Mouse (Mus musculus): ENCODE data around the gene Sapcd2. TPM values are rescaled to one million over a fixed set of nuclear protein-coding genes. Genes with fewer than 3 reads are reported as not detected.
"Not testable (repeated sequence)": the region's sequence is repeated elsewhere in the genome, so short reads cannot be mapped to it uniquely, and the experiment has no call there.

Sapcd2 gene
- polyA plus RNA-seq, 1 experiment from 2014 or later, result 9.0 TPM

DNA sequence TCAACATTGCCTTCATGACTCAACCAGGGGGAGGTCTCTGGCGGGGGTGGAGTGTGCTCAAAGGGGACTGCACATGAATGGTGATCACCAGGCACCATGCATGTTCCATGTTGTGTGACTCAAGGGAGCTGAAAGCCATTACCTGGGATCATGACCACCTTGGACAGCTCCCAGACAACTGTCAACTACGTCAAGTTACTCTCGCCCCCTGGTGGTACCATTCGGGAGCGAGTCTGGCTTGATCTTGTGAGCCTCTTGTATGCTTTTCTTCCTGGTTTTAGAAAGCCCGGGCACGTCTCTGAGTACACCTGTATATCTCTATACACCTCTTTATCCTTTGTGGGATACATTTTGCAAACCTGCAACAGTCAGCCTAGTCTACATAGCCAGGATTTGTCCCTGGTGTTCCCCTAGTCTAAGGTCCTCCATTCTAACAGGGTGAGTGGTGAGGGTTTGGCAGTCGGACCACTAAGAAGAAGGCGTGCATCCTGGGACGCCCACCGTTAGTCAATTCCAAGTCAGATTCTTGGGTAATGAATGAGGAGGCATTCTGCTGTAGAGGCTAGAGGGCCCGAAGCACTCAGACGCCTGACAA is 30.4 kb downstream of the Sapcd2 start:
- WGBS, result under 1% methylated on average over 13 of the region's 13 CpGs
- H3K36me3 ChIP-seq (ENCODE audit: control insufficient read depth, insufficient read depth, low read length), result peaks cover 5% of the 10 kb centered on the region; the same call in 1 of the 2 replicates
- ATAC-seq, result peak; percentile 66

DNA sequence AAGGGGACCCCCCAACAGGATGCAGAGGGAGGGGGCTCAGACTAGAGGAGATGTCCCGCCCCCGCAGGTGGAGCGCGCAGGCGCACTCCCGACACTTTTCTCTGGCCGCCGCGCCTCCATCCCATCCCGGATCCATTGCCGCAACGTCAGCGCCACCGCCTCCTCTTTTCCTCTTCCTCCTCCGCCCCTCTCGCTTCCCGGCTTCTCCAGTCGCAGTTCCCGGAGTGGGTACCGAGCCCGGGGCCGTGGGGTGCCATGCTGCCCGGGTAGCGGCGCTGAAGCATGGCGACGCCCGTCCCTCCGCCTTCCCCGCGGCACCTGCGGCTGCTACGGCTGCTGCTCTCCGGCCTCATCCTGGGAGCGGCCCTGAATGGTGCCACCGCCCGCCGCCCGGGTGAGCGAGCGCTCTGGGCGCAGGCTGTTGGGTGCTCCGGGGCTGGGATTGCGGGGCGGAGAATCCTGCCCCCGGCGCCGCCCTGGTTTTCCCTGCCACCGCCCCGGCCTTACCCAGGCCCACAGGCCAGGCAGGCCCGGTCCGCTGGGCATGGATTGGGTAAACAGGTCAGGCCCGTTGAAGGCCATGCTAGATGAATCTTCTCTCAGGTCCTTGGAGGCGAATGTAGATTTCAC is 31.0 kb downstream of the Sapcd2 start:
- Histone ChIP-seq H3K27me3 (ENCODE audit: control insufficient read depth, insufficient read depth, low read depth, low read length) (peaks cover 22% of the 10 kb centered on the region), H3K36me3 (ENCODE audit: control insufficient read depth, insufficient read depth, low read length) (peaks cover 11% of the 10 kb centered on the region), H3K4me2 (ENCODE audit: low read length) (peak overlapping the region; percentile 90), H3K4me3 (ENCODE audit: low read depth, low read length) (peak overlapping the region; percentile 93), H3K4me1 (ENCODE audit: control insufficient read depth, insufficient read depth, low read length) (peaks cover 25% of the 10 kb centered on the region), H3K27ac (ENCODE audit: low read length) (peak overlapping the region; percentile 90), H3K9ac (ENCODE audit: low read depth, low read length) (peak overlapping the region; percentile 100), H3K9me3 (replicated peaks; ENCODE audit: control insufficient read depth, low read length, poor library complexity, severe bottlenecking) (no peaks in the 10 kb centered on the region)
- peak; percentile 85 for ATAC-seq
- WGBS, result 1% methylated on average over 51 of the region's 54 CpGs

More for the DNA sequence above, 30.4 kb downstream of the Sapcd2 start:
- Histone ChIP-seq H3K9ac (ENCODE audit: low read depth, low read length) (peak overlapping the region; percentile 100), H3K9me3 (replicated peaks; ENCODE audit: control insufficient read depth, low read length, poor library complexity, severe bottlenecking) (no peaks in the 10 kb centered on the region), H3K27me3 (ENCODE audit: control insufficient read depth, insufficient read depth, low read depth, low read length) (peaks cover 27% of the 10 kb centered on the region), H3K4me2 (ENCODE audit: low read length) (peak overlapping the region; percentile 90), H3K4me1 (ENCODE audit: control insufficient read depth, insufficient read depth, low read length) (peaks cover 25% of the 10 kb centered on the region), H3K27ac (ENCODE audit: low read length) (peak overlapping the region; percentile 90), H3K4me3 (ENCODE audit: low read depth, low read length) (peak overlapping the region; percentile 93)

DNA sequence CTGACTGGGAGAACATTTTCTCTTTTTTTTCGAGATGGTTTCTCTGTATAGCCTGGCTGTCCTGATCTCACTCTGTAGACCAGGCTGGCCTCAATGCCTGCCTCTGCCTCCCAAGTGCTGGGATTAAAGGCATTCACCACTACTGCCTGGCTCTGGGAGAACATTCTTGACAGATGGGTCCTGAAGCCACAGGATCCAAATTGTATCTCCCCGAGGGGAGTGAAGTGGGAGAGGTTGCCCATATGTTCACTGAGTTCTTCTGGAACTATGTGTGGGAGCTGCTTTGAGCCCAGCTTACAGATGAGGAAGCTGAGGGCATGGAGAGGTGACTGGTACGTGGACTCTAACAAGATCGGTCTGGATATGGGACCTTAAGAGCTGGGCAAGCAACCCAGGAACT is 31.9 kb downstream of the Sapcd2 start:
- 93% methylated on average over 4 of the region's 4 CpGs for WGBS
- ATAC-seq, result no peak

DNA sequence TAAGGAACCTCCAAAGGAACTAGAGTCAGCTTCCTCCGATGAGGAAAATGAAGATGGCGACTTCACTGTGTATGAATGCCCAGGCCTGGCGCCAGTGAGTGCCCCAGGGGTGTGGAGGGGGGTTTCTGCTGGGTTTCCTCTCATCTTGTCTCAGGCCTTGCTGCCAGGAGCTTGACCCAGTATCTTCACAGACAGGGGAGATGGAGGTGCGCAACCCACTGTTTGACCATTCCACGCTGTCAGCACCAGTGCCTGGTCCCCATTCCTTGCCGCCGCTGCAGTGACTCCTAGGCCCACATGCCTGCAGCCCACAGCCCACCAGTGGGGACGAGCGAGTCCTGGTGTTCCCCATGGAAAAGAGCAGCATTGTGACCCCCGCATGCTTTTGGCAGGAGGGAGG is 36.8 kb downstream of the Sapcd2 start:
- H3K4me3 ChIP-seq (ENCODE audit: low read depth, low read length), result no peak overlapping the region
- no peak overlapping the region for H3K27ac ChIP-seq (ENCODE audit: low read length)
- no peaks in the 10 kb centered on the region for H3K27me3 ChIP-seq (ENCODE audit: control insufficient read depth, insufficient read depth, low read depth, low read length)
- H3K36me3 ChIP-seq (ENCODE audit: control insufficient read depth, insufficient read depth, low read length), result peaks cover 29% of the 10 kb centered on the region
- no peak for ATAC-seq
- H3K4me2 ChIP-seq (ENCODE audit: low read length), result no peak overlapping the region
- whole genome bisulfite sequencing, result 88% methylated on average over 10 of the region's 10 CpGs
- peaks cover 22% of the 10 kb centered on the region for H3K4me1 ChIP-seq (ENCODE audit: control insufficient read depth, insufficient read depth, low read length)
- H3K9me3 ChIP-seq (replicated peaks; ENCODE audit: control insufficient read depth, low read length, poor library complexity, severe bottlenecking), result no peaks in the 10 kb centered on the region
- H3K9ac ChIP-seq (ENCODE audit: low read depth, low read length), result no peak overlapping the region

More for the DNA sequence above, 31.9 kb downstream of the Sapcd2 start:
- peaks cover 19% of the 10 kb centered on the region for H3K36me3 ChIP-seq (ENCODE audit: control insufficient read depth, insufficient read depth, low read length)
- H3K9ac ChIP-seq (ENCODE audit: low read depth, low read length), result peak overlapping the region; percentile 100
- H3K27me3 ChIP-seq (ENCODE audit: control insufficient read depth, insufficient read depth, low read depth, low read length), result peaks cover 13% of the 10 kb centered on the region
- peak overlapping the region; percentile 93 for H3K4me3 ChIP-seq (ENCODE audit: low read depth, low read length)
- H3K9me3 ChIP-seq (replicated peaks; ENCODE audit: control insufficient read depth, low read length, poor library complexity, severe bottlenecking), result no peaks in the 10 kb centered on the region
- H3K27ac ChIP-seq (ENCODE audit: low read length), result peak overlapping the region; percentile 90; the same call in 1 of the 2 replicates
- peaks cover 25% of the 10 kb centered on the region for H3K4me1 ChIP-seq (ENCODE audit: control insufficient read depth, insufficient read depth, low read length)
- H3K4me2 ChIP-seq (ENCODE audit: low read length), result peak overlapping the region; percentile 90

DNA sequence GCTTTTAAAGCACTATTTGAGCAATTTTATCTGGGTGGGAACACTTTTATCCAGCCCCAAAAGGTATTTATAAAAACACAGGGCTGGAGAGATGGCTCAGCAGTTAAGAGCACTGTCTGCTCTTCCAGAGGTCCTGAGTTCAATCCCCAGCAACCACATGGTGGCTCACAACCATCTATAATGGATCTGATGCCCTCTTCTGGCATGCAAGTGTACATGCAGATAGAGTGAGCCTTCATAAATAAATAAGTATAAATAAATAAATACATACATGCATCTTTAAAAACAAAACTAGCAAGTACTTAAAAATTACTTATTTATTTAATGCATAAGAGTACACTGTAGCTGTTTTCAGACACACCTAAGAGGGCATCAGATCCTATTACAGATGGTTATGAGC is 41.3 kb downstream of the Sapcd2 start:
- ATAC-seq; H3K27me3 ChIP-seq (ENCODE audit: control insufficient read depth, insufficient read depth, low read depth, low read length); H3K4me2 ChIP-seq (ENCODE audit: low read length); H3K9ac ChIP-seq (ENCODE audit: low read depth, low read length); H3K9me3 ChIP-seq (replicated peaks; ENCODE audit: control insufficient read depth, low read length, poor library complexity, severe bottlenecking); H3K4me3 ChIP-seq (ENCODE audit: low read depth, low read length); H3K27ac ChIP-seq (ENCODE audit: low read length); H3K4me1 ChIP-seq (ENCODE audit: control insufficient read depth, insufficient read depth, low read length): not testable (repeated sequence)
- H3K36me3 ChIP-seq (ENCODE audit: control insufficient read depth, insufficient read depth, low read length), result peaks cover 16% of the 10 kb centered on the region

DNA sequence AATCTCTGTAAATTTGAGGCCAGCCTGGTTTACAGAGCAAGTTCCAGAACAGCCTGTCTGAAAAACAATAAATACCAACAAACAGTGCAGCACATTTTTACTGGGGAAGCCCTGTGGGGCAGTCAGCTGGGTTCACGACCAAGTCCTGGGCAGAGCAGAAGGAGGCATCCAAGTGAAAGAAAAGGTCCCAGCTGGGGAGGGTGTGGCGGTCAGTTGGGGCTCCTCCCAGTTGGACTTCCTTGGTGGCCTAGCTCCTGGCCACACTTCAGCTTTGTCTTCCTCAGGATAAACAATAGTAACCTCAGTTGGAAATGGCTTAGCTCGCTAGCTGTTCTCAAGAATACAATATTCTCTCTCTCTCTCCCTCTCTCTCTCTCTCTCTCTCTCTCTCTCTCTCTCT is 45.3 kb downstream of the Sapcd2 start:
- H3K9me3 ChIP-seq (replicated peaks; ENCODE audit: control insufficient read depth, low read length, poor library complexity, severe bottlenecking), result no peaks in the 10 kb centered on the region
- 0 out of 2 replicates have a peak, but pooled peaks cover 3% of the 10 kb centered on the region for H3K36me3 ChIP-seq (ENCODE audit: control insufficient read depth, insufficient read depth, low read length)
- no peak for ATAC-seq
- no peaks in the 10 kb centered on the region for H3K4me1 ChIP-seq (ENCODE audit: control insufficient read depth, insufficient read depth, low read length)
- H3K27me3 ChIP-seq (ENCODE audit: control insufficient read depth, insufficient read depth, low read depth, low read length), result no peaks in the 10 kb centered on the region
- no peak overlapping the region for H3K4me2 ChIP-seq (ENCODE audit: low read length)
- no peak overlapping the region for H3K27ac ChIP-seq (ENCODE audit: low read length)
- H3K9ac ChIP-seq (ENCODE audit: low read depth, low read length), result no peak overlapping the region
- 12% methylated on average over 3 of the region's 3 CpGs for WGBS
- no peak overlapping the region for H3K4me3 ChIP-seq (ENCODE audit: low read depth, low read length)

DNA sequence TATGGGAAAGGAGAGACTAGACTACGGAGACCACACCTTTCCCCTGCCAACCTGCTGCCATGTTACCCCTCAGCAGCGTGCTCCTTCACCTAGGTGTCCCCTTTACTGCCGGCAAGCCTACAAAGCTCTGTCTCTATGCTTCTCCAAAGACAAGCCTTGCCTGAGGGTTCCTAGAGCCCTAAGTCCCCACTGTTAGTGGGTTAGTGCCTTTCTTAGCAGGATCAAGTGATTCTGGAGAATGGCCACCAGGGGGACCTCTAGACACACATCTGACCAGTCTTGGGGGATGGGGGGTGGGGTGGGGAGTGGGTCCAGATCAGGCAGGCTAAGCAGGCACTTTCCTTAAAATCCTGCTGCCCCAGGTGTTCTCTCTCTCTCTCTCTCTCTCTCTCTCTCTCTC is 49.8 kb downstream of the Sapcd2 start:
- no peak for ATAC-seq
- Histone ChIP-seq H3K36me3 (ENCODE audit: control insufficient read depth, insufficient read depth, low read length) (no peaks in the 10 kb centered on the region), H3K4me3 (ENCODE audit: low read depth, low read length) (no peak overlapping the region), H3K27ac (ENCODE audit: low read length) (no peak overlapping the region), H3K9ac (ENCODE audit: low read depth, low read length) (peak overlapping the region; percentile 38; the same call in 1 of the 2 replicates), H3K27me3 (ENCODE audit: control insufficient read depth, insufficient read depth, low read depth, low read length) (peaks cover 5% of the 10 kb centered on the region; the same call in 1 of the 2 replicates), H3K4me1 (ENCODE audit: control insufficient read depth, insufficient read depth, low read length) (no peaks in the 10 kb centered on the region), H3K9me3 (replicated peaks; ENCODE audit: control insufficient read depth, low read length, poor library complexity, severe bottlenecking) (no peaks in the 10 kb centered on the region), H3K4me2 (ENCODE audit: low read length) (no peak overlapping the region)
- WGBS, result 22% methylated on average over 3 of the region's 3 CpGs

DNA sequence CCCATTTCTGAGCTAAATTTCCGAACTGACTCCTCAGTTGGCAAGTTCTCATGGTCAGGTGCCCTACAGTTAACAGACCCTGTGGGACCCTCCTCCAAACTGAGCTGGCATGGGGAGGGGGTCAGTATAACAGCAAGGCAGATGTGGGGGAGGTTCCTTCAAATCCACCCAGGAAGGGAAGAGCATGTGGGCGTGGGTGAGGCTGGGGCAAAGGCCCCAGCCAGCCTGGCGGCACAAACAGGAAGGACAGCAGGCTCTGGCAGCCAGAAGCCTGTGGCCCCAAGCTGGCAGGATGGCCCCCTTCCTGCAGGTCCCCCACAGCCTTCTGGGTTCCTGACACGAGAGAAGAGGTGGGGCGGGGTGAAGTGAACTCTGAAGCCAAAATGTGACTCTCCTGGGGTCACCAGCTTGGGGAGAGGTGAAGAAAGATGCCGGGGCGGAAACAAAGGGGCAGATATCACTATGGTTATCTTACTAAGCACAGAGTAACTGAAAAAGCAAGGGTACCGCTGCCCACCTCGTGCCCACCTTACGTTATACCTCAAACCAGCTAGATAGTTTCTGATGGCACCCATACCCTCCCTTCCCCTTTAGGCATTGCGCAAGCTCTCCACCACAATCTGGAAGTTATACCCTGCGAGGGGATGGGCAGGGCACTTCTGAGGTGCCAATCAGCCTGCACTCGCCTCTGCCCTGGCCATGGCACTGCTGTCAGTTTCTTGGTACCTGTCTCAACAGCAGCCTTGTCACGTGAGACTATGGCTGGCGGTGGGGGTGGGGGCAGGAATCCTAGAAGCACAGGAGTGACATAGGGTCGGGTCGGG is 50.7 kb downstream of the Sapcd2 start, which contains the start of gene Fut7:
Gene Fut7, plus strand, starts transcription at position 681 of the 824 bp plus-strand sequence.
- no peak within 1 kb of the TSS for H3K9ac ChIP-seq (ENCODE audit: low read depth, low read length)
- H3K4me1 ChIP-seq (ENCODE audit: control insufficient read depth, insufficient read depth, low read length), result no peaks in the 10 kb centered on the region
- H3K9me3 ChIP-seq (replicated peaks; ENCODE audit: control insufficient read depth, low read length, poor library complexity, severe bottlenecking), result no peaks in the 10 kb centered on the region
- H3K36me3 ChIP-seq (ENCODE audit: control insufficient read depth, insufficient read depth, low read length), result no peaks in the 10 kb centered on the region
- H3K4me3 ChIP-seq (ENCODE audit: low read depth, low read length), result no peak within 1 kb of the TSS
- WGBS, result 67% methylated on average over 17 of the region's 17 CpGs
- no peak for ATAC-seq
- no peak within 1 kb of the TSS for H3K27ac ChIP-seq (ENCODE audit: low read length)
- H3K4me2 ChIP-seq (ENCODE audit: low read length), result no peak within 1 kb of the TSS
- peaks cover 5% of the 10 kb centered on the region; the same call in 1 of the 2 replicates for H3K27me3 ChIP-seq (ENCODE audit: control insufficient read depth, insufficient read depth, low read depth, low read length)
